Mouse (Mus musculus) liver, embryonic 16.5 days (tissue): ENCODE data around the gene E430018J23Rik. TPM values are rescaled to one million over a fixed set of nuclear protein-coding genes. Genes with fewer than 3 reads are reported as not detected.
"Not testable (repeated sequence)": the region's sequence is repeated elsewhere in the genome, so short reads cannot be mapped to it uniquely, and the experiment has no call there.

Source experiments
- ATAC-seq: fragments of 200-750 bp; cut with Nextera tagmentation; 2 replicates; pipeline ENCODE4 v1.8.0; 2017; ENCODE audit warnings: low read depth, mild to moderate bottlenecking, moderate number of reproducible peaks, moderate library complexity
- H3K27ac ChIP-seq: fragments of 300-500 bp; sonication (generic); 2 replicates; pipeline ENCODE4 v1.5.1; 2014; ENCODE audit warnings: mild to moderate bottlenecking, low read length
- H3K27me3 ChIP-seq: fragments of 300-500 bp; sonication (generic); 2 replicates; pipeline ENCODE4 v1.6.1; 2014; ENCODE audit warnings: low read depth, low read length, mixed read lengths; ENCODE audit not compliant: control insufficient read depth, insufficient read depth
- H3K36me3 ChIP-seq: fragments of 300-500 bp; sonication (generic); 2 replicates; pipeline ENCODE4 v1.6.1; 2014; ENCODE audit warnings: mild to moderate bottlenecking; ENCODE audit not compliant: control insufficient read depth, insufficient read depth
- H3K4me1 ChIP-seq: fragments of 300-500 bp; sonication (generic); 2 replicates; pipeline ENCODE4 v1.6.1; 2014; ENCODE audit warnings: low read depth, low read length, mixed read lengths; ENCODE audit not compliant: control insufficient read depth
- H3K4me2 ChIP-seq: fragments of 300-500 bp; sonication (generic); 2 replicates; pipeline ENCODE4 v1.6.1; 2014; ENCODE audit warnings: low read depth, low read length, mixed read lengths
- H3K4me3 ChIP-seq: fragments of 300-500 bp; sonication (generic); 2 replicates; pipeline ENCODE4 v1.5.1; 2014; ENCODE audit warnings: low read depth, mild to moderate bottlenecking, low read length
- H3K9ac ChIP-seq: fragments of 300-500 bp; sonication (generic); 2 replicates; pipeline ENCODE4 v1.6.1; 2014; ENCODE audit warnings: low read depth, low read length
- H3K9me3 ChIP-seq: fragments of 300-500 bp; sonication (generic); replicated peaks from 2 replicates; pipeline ENCODE4 v1.6.1; 2016; ENCODE audit warnings: low read length; ENCODE audit not compliant: control insufficient read depth
- WGBS: fragments of 180-500 bp; shearing (Covaris S2); extraction: QIAGEN DNeasy Blood & Tissue Kit; methylation state at CpG from one replicate; pipeline ENCODE4 v1.1.7; 2014; ENCODE audit not compliant: insufficient replicate concordance; 5-methylcytosine and 5-hydroxymethylcytosine counted together
- polyA plus RNA-seq: library from polyadenylated mRNA; unstranded; fragments of >200 nt; fragmentation: Nextera tagmentation; extraction: Ambion mirVana; gene quantifications from 2 replicates; pipeline ENCODE4 v1.2.1, GENCODE M21; 2015

The E430018J23Rik gene
- polyA plus RNA-seq, 1 experiment from 2014 or later = 1.8 TPM

DNA sequence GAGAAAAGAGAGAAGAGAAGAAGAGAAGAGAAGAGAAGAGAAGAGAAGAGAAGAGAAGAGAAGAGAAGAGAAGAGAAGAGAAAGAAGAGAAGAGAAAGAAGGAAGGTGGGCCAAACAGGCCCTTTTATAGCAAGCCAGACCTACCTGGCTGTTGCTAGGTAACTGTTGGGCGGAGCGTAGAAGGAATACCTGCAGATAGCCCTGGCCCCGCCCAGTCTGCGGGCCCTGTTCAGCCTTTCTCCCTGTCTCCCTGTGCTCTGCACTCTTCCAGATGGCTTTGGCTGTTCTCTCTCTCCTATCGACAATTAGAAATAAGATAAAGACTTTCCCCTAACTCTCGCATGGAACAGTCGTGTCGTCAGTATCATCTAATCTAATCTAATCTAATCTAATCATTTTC, 46.8 kb downstream of the E430018J23Rik start:
- H3K36me3 ChIP-seq = no peaks in the 10 kb centered on the region; the same call in 1 of the 2 replicates
- ATAC-seq = no peak
- no peaks in the 10 kb centered on the region for H3K9me3 ChIP-seq
- peaks cover 21% of the 10 kb centered on the region for H3K4me1 ChIP-seq
- no peaks in the 10 kb centered on the region for H3K27me3 ChIP-seq
- peak overlapping the region; percentile 98 for H3K4me2 ChIP-seq
- 16% methylated on average over 8 of the region's 8 CpGs for WGBS
- H3K4me3 ChIP-seq = peak overlapping the region; percentile 79; the same call in 1 of the 2 replicates
- no peak overlapping the region for H3K27ac ChIP-seq
- no peak overlapping the region for H3K9ac ChIP-seq

- Histone ChIP-seq H3K4me1 (peaks cover 21% of the 10 kb centered on the region), H3K4me2 (peak within 1 kb of the TSS; percentile 98), H3K9ac (peak within 1 kb of the TSS; percentile 80), H3K27me3 (no peaks in the 10 kb centered on the region), H3K9me3 (no peaks in the 10 kb centered on the region), H3K27ac (peak within 1 kb of the TSS; percentile 79), H3K36me3 (no peaks in the 10 kb centered on the region; the same call in 1 of the 2 replicates), H3K4me3 (peak within 1 kb of the TSS; percentile 79)
- WGBS = under 1% methylated on average over 59 of the region's 76 CpGs
- ATAC-seq = peak; percentile 89
These were observed 47.7 kb downstream of the E430018J23Rik start, which contains the start of gene Zfp768 for GRCm38 (mm10) chr7:127345512-127346325. Gene Zfp768 (minus strand): TSS chr7:127345589.

DNA sequence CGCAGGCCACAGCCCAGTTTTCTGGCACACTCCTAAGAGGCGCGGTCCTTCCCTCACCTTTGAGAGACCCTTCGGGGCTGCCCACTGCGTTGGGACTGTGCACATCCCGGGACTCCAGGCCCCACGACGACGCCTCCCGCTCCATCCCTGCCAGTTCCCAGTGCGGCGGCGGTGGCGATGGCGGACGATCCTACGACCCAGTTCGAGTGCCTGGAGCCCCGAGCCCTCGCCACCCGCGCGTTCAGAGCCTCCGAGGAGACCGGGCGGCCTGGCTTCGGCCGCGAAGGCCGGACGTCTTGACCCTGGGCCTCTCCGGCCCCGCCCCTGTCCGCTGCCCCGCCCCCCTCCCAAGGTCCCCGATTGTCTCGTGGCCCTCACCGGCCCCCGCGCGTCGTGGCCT, 48.3 kb downstream of the E430018J23Rik start:
- Histone ChIP-seq H3K4me2 (peak overlapping the region; percentile 98), H3K27ac (peak overlapping the region; percentile 79), H3K9me3 (no peaks in the 10 kb centered on the region), H3K4me1 (peaks cover 21% of the 10 kb centered on the region), H3K9ac (peak overlapping the region; percentile 80), H3K36me3 (no peaks in the 10 kb centered on the region; the same call in 1 of the 2 replicates), H3K4me3 (peak overlapping the region; percentile 79), H3K27me3 (no peaks in the 10 kb centered on the region)
- ATAC-seq = peak; percentile 40
- under 1% methylated on average over 42 of the region's 42 CpGs for WGBS

- Histone ChIP-seq H3K4me1 (peaks cover 21% of the 10 kb centered on the region), H3K27me3 (no peaks in the 10 kb centered on the region), H3K36me3 (no peaks in the 10 kb centered on the region; the same call in 1 of the 2 replicates), H3K4me3 (peak overlapping the region; percentile 79), H3K27ac (no peak overlapping the region), H3K9ac (peak overlapping the region; percentile 80; the same call in 1 of the 2 replicates), H3K4me2 (peak overlapping the region; percentile 98), H3K9me3 (no peaks in the 10 kb centered on the region)
- no peak for ATAC-seq
- WGBS = 85% methylated on average over 8 of the region's 8 CpGs
These were observed 49.1 kb downstream of the E430018J23Rik start for GRCm38 (mm10) chr7:127344371-127344770.

DNA sequence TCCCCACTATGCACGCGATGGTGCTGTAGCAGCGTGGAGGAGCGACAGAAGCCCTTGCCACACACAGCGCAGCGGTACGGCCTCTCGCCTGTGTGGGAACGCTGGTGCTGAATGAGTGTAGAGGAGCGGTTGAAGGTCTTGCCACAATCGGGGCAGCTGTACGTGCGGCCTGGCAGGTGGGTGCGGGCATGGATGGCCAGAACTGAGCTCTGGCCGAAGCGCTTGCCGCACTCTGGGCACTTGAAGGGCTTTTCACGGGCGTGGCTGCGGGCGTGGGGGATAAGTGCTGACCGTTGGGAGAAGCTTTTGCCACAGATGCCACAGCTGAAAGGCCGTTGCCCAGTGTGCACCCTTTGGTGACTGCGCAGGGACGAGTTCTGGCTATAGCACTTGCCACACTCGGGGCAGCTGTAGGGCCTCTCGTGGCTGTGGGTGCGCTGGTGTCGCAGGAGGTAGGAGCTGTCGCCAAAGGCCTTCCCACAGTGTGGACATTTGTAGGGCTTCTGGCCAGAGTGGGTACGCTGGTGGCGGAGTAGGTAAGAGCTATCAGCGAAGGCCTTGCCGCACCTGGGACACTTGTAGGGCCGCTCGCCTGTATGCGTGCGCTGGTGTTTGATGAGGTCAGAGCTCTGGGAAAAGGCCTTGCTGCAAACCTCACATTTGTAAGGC, 49.9 kb downstream of the E430018J23Rik start:
- ATAC-seq = no peak

DNA sequence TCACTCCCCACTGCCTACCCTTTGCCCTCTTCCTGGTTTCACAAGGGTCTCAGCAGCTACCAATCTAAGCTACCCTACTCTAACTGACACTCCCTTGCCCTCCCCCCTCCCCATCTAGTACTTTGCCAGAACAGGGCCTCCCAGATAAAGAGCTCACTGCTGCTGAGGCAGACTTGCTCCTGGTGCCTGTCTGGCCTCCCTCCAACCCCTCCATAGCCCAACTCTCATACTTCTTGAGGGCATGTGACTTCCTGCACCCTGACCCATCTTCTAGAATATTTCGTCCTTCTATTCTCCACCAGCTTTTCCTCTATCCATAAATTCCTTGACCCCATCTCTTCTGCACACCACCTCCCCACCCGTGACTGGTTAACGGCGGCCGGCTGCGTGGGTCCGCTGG, 50.5 kb downstream of the E430018J23Rik start:
- H3K4me2 ChIP-seq = no peak overlapping the region
- no peaks in the 10 kb centered on the region for H3K27me3 ChIP-seq
- no peak overlapping the region for H3K27ac ChIP-seq
- no peaks in the 10 kb centered on the region; the same call in 1 of the 2 replicates for H3K36me3 ChIP-seq
- peaks cover 21% of the 10 kb centered on the region for H3K4me1 ChIP-seq
- no peak overlapping the region for H3K4me3 ChIP-seq
- 87% methylated on average over 7 of the region's 7 CpGs for WGBS
- H3K9me3 ChIP-seq = no peaks in the 10 kb centered on the region
- ATAC-seq = no peak
- no peak overlapping the region for H3K9ac ChIP-seq

More for the DNA sequence above, 49.9 kb downstream of the E430018J23Rik start:
- Histone ChIP-seq H3K9me3 (no peaks in the 10 kb centered on the region), H3K4me3 (no peak overlapping the region), H3K27ac (no peak overlapping the region), H3K4me2 (no peak overlapping the region), H3K4me1 (peaks cover 21% of the 10 kb centered on the region), H3K9ac (no peak overlapping the region), H3K36me3 (no peaks in the 10 kb centered on the region; the same call in 1 of the 2 replicates), H3K27me3 (no peaks in the 10 kb centered on the region)
- WGBS = 85% methylated on average over 38 of the region's 38 CpGs

DNA sequence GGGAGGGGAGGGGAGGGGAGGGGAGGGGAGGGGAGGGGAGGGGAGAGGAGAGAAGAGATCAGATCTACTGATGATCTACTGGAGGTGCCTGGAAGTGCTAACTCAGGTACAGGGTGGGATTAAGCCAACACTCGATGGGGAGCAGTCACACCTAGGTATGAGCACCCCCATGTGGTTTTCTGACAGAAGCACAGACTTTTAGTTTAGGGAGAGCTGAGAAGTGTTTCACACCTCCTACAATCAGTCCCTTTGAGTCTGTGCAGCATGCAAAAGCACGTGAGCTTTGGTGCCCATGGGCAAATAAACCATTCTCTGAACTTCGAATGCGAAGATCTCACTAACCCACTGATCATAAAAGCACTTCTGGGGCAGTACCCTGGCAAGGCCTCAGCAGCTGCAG, 51.1 kb downstream of the E430018J23Rik start:
- H3K4me3 ChIP-seq = no peak overlapping the region
- no peaks in the 10 kb centered on the region for H3K9me3 ChIP-seq
- 33% methylated on average over 4 of the region's 4 CpGs for WGBS
- H3K4me2 ChIP-seq = no peak overlapping the region
- H3K27ac ChIP-seq = no peak overlapping the region
- H3K4me1 ChIP-seq = peaks cover 21% of the 10 kb centered on the region
- H3K36me3 ChIP-seq = no peaks in the 10 kb centered on the region; the same call in 1 of the 2 replicates
- H3K9ac ChIP-seq = no peak overlapping the region
- ATAC-seq = no peak
- no peaks in the 10 kb centered on the region for H3K27me3 ChIP-seq

DNA sequence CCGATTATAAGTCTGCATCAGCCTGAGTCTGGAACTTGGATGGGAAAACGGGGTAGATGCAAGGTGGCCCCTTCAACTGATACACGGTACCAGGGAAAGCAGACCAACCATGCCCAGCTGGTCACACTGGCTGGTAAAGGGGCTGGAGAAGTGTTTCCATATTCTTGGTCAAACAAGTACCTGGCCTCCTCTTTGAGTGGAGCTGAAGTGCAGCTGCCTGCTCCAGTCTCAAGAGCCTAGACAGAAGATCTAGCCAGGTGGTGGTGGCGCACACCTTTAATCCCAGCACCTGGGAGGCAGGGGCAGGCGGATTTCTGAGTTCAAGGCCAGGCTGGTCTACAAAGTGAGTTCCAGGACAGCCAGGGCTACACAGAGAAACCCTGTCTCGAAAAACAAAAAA, 51.6 kb downstream of the E430018J23Rik start:
- H3K9ac ChIP-seq, H3K4me3 ChIP-seq, H3K36me3 ChIP-seq, H3K4me2 ChIP-seq, H3K9me3 ChIP-seq, H3K27me3 ChIP-seq, ATAC-seq, H3K27ac ChIP-seq: not testable (repeated sequence)
- H3K4me1 ChIP-seq = peaks cover 20% of the 10 kb centered on the region
- 75% methylated on average over 6 of the region's 6 CpGs for WGBS
